Mouse (Mus musculus): Measurements from ENCODE around the gene Olfr1057. TPM values are rescaled to one million over a fixed set of nuclear protein-coding genes. Genes with fewer than 3 reads are reported as not detected.

Olfr1057 gene
- total and polyA plus RNA-seq, 3 experiments = 0.22 TPM; not detected in 2

GRCm38 (mm10) chr2:86350184-86350583, 28.0 kb downstream of the Olfr1057 start, which contains the start of gene Olfr1055:
Gene Olfr1055, minus strand, starts transcription at chr2:86350284.
- no peaks in the 10 kb centered on the region for H3K9me3 ChIP-seq (replicated peaks)
- no peaks in the 10 kb centered on the region for H3K4me1 ChIP-seq (ENCODE audit: insufficient read depth, low read depth, low read length)
- TF ChIP-seq TAL1 (conservative IDR thresholded peaks at IDR 0.05; ENCODE audit: low read depth, low read length) (no peak), GATA1 (IDR thresholded peaks at IDR 0.05; ENCODE audit: borderline replicate concordance, low read length) (no peak), POLR2AphosphoS5 (IDR thresholded peaks at IDR 0.05; ENCODE audit: insufficient replicate concordance, low read depth, low read length) (no peak), CTCF (IDR thresholded peaks at IDR 0.05; ENCODE audit: low read depth, low read length) (no peak), GATA2 (IDR thresholded peaks at IDR 0.05; ENCODE audit: borderline replicate concordance, low read depth, low read length) (no peak)
- ATAC-seq (ENCODE audit: extremely low read depth, insufficient number of reproducible peaks, low FRiP score, poor library complexity, severe bottlenecking) (no peak), DNase-seq (ENCODE audit: low spot score) (no peak)
- no peaks in the 10 kb centered on the region for H3K27me3 ChIP-seq (ENCODE audit: insufficient read depth, low read length)
- H3K36me3 ChIP-seq (replicated peaks) = no peaks in the 10 kb centered on the region
- H3K4me3 ChIP-seq (ENCODE audit: low read depth, low read length) = no peak within 1 kb of the TSS

GRCm38 (mm10) chr2:86335333-86335732, 42.9 kb downstream of the Olfr1057 start, which contains the start of gene Olfr1054:
Gene Olfr1054, minus strand, starts transcription at chr2:86335433.
- DNase-seq (ENCODE audit: low spot score) (no peak), ATAC-seq (ENCODE audit: extremely low read depth, insufficient number of reproducible peaks, low FRiP score, poor library complexity, severe bottlenecking) (no peak)
- Histone ChIP-seq H3K4me3 (ENCODE audit: low read depth, low read length) (no peak within 1 kb of the TSS), H3K36me3 (replicated peaks) (no peaks in the 10 kb centered on the region), H3K27me3 (ENCODE audit: insufficient read depth, low read length) (no peaks in the 10 kb centered on the region), H3K4me1 (ENCODE audit: insufficient read depth, low read depth, low read length) (no peaks in the 10 kb centered on the region), H3K9me3 (replicated peaks) (no peaks in the 10 kb centered on the region)
- TF ChIP-seq GATA2 (IDR thresholded peaks at IDR 0.05; ENCODE audit: borderline replicate concordance, low read depth, low read length) (no peak), GATA1 (IDR thresholded peaks at IDR 0.05; ENCODE audit: borderline replicate concordance, low read length) (no peak), POLR2AphosphoS5 (IDR thresholded peaks at IDR 0.05; ENCODE audit: insufficient replicate concordance, low read depth, low read length) (no peak), TAL1 (conservative IDR thresholded peaks at IDR 0.05; ENCODE audit: low read depth, low read length) (no peak), CTCF (IDR thresholded peaks at IDR 0.05; ENCODE audit: low read depth, low read length) (no peak)

Other genes with a start within 250 kb of the Olfr1057 start
Only the 20 nearest of the 27 such genes appear.
- not detected in 2 replicates for gene Olfr1045, start 175.4 kb downstream of the Olfr1057 start, total RNA-seq (2014; fragmentation: Nextera tagmentation)
- 0.16 and 0.17 TPM in 2 replicates for gene Olfr1045, start 175.4 kb downstream of the Olfr1057 start, total RNA-seq (2017)
- not detected in 2 replicates for gene Olfr1045, start 175.4 kb downstream of the Olfr1057 start, polyA plus RNA-seq (2012)
- gene Olfr1046, start 159.1 kb downstream of the Olfr1057 start, total RNA-seq (2014; fragmentation: Nextera tagmentation) = not detected in 2 replicates
- gene Olfr1046, start 159.1 kb downstream of the Olfr1057 start, total RNA-seq (2017) = 0.16 TPM in 1 of 2 replicates, not detected in the other
- gene Olfr1046, start 159.1 kb downstream of the Olfr1057 start, polyA plus RNA-seq (2012) = not detected in 2 replicates
- not detected in 2 replicates for gene Olfr1047, start 147.0 kb downstream of the Olfr1057 start, total RNA-seq (2014; fragmentation: Nextera tagmentation)
- not detected in 2 replicates for gene Olfr1047, start 147.0 kb downstream of the Olfr1057 start, total RNA-seq (2017)
- gene Olfr1047, start 147.0 kb downstream of the Olfr1057 start, polyA plus RNA-seq (2012) = not detected in 2 replicates
- not detected in 2 replicates for gene Olfr1048, start 138.1 kb downstream of the Olfr1057 start, total RNA-seq (2014; fragmentation: Nextera tagmentation)
- gene Olfr1048, start 138.1 kb downstream of the Olfr1057 start, total RNA-seq (2017) = 0.06 and 0.27 TPM in 2 replicates
- gene Olfr1048, start 138.1 kb downstream of the Olfr1057 start, polyA plus RNA-seq (2012) = not detected in 2 replicates
- gene Olfr1049, start 120.1 kb downstream of the Olfr1057 start, total RNA-seq (2014; fragmentation: Nextera tagmentation) = not detected in 2 replicates
- gene Olfr1049, start 120.1 kb downstream of the Olfr1057 start, total RNA-seq (2017) = not detected in 2 replicates
- gene Olfr1049, start 120.1 kb downstream of the Olfr1057 start, polyA plus RNA-seq (2012) = not detected in 2 replicates
- gene Olfr1051, start 99.3 kb downstream of the Olfr1057 start, total RNA-seq (2014; fragmentation: Nextera tagmentation) = not detected in 2 replicates
- gene Olfr1051, start 99.3 kb downstream of the Olfr1057 start, total RNA-seq (2017) = not detected in 2 replicates
- not detected in 2 replicates for gene Olfr1051, start 99.3 kb downstream of the Olfr1057 start, polyA plus RNA-seq (2012)
- not detected in 2 replicates for gene Olfr1052, start 85.9 kb downstream of the Olfr1057 start, total RNA-seq (2014; fragmentation: Nextera tagmentation)
- gene Olfr1052, start 85.9 kb downstream of the Olfr1057 start, total RNA-seq (2017) = 0.11 and 0.12 TPM in 2 replicates
- not detected in 2 replicates for gene Olfr1052, start 85.9 kb downstream of the Olfr1057 start, polyA plus RNA-seq (2012)
- not detected in 2 replicates for gene Olfr1053, start 63.1 kb downstream of the Olfr1057 start, total RNA-seq (2014; fragmentation: Nextera tagmentation)
- not detected in 2 replicates for gene Olfr1053, start 63.1 kb downstream of the Olfr1057 start, total RNA-seq (2017)
- not detected in 2 replicates for gene Olfr1053, start 63.1 kb downstream of the Olfr1057 start, polyA plus RNA-seq (2012)
- not detected in 2 replicates for gene Olfr1054, start 43.0 kb downstream of the Olfr1057 start, total RNA-seq (2014; fragmentation: Nextera tagmentation)
- not detected in 2 replicates for gene Olfr1054, start 43.0 kb downstream of the Olfr1057 start, total RNA-seq (2017)
- not detected in 2 replicates for gene Olfr1054, start 43.0 kb downstream of the Olfr1057 start, polyA plus RNA-seq (2012)
- not detected in 2 replicates for gene Olfr1055, start 28.1 kb downstream of the Olfr1057 start, total RNA-seq (2014; fragmentation: Nextera tagmentation)
- not detected in 2 replicates for gene Olfr1055, start 28.1 kb downstream of the Olfr1057 start, total RNA-seq (2017)
- not detected in 2 replicates for gene Olfr1055, start 28.1 kb downstream of the Olfr1057 start, polyA plus RNA-seq (2012)
- gene Olfr1056, start 15.9 kb downstream of the Olfr1057 start, total RNA-seq (2014; fragmentation: Nextera tagmentation) = not detected in 2 replicates
- 0.12 and 0.60 TPM in 2 replicates for gene Olfr1056, start 15.9 kb downstream of the Olfr1057 start, total RNA-seq (2017)
- not detected in 2 replicates for gene Olfr1056, start 15.9 kb downstream of the Olfr1057 start, polyA plus RNA-seq (2012)
- gene Olfr1058, start 10.2 kb upstream of the Olfr1057 start, total RNA-seq (2014; fragmentation: Nextera tagmentation) = not detected in 2 replicates
- not detected in 2 replicates for gene Olfr1058, start 10.2 kb upstream of the Olfr1057 start, total RNA-seq (2017)
- not detected in 2 replicates for gene Olfr1058, start 10.2 kb upstream of the Olfr1057 start, polyA plus RNA-seq (2012)
- gene Olfr1061, start 35.7 kb upstream of the Olfr1057 start, total RNA-seq (2014; fragmentation: Nextera tagmentation) = not detected in 2 replicates
- not detected in 2 replicates for gene Olfr1061, start 35.7 kb upstream of the Olfr1057 start, total RNA-seq (2017)
- not detected in 2 replicates for gene Olfr1061, start 35.7 kb upstream of the Olfr1057 start, polyA plus RNA-seq (2012)
- gene Olfr1062, start 48.4 kb upstream of the Olfr1057 start, total RNA-seq (2014; fragmentation: Nextera tagmentation) = not detected in 2 replicates
- gene Olfr1062, start 48.4 kb upstream of the Olfr1057 start, total RNA-seq (2017) = 0.05 TPM in 1 of 2 replicates, not detected in the other
- not detected in 2 replicates for gene Olfr1062, start 48.4 kb upstream of the Olfr1057 start, polyA plus RNA-seq (2012)
- not detected in 2 replicates for gene Olfr1065, start 72.2 kb upstream of the Olfr1057 start, total RNA-seq (2014; fragmentation: Nextera tagmentation)
- 0.11 TPM in 1 of 2 replicates, not detected in the other for gene Olfr1065, start 72.2 kb upstream of the Olfr1057 start, total RNA-seq (2017)
- not detected in 2 replicates for gene Olfr1065, start 72.2 kb upstream of the Olfr1057 start, polyA plus RNA-seq (2012)
- not detected in 2 replicates for gene Olfr1066, start 77.9 kb upstream of the Olfr1057 start, total RNA-seq (2014; fragmentation: Nextera tagmentation)
- gene Olfr1066, start 77.9 kb upstream of the Olfr1057 start, total RNA-seq (2017) = 0.49 TPM in 1 of 2 replicates, not detected in the other
- not detected in 2 replicates for gene Olfr1066, start 77.9 kb upstream of the Olfr1057 start, polyA plus RNA-seq (2012)
- gene Olfr228, start 109.0 kb upstream of the Olfr1057 start, total RNA-seq (2014; fragmentation: Nextera tagmentation) = not detected in 2 replicates
- not detected in 2 replicates for gene Olfr228, start 109.0 kb upstream of the Olfr1057 start, total RNA-seq (2017)
- gene Olfr228, start 109.0 kb upstream of the Olfr1057 start, polyA plus RNA-seq (2012) = not detected in 2 replicates
- not detected in 2 replicates for gene Olfr1076, start 130.1 kb upstream of the Olfr1057 start, total RNA-seq (2014; fragmentation: Nextera tagmentation)
- not detected in 2 replicates for gene Olfr1076, start 130.1 kb upstream of the Olfr1057 start, total RNA-seq (2017)
- not detected in 2 replicates for gene Olfr1076, start 130.1 kb upstream of the Olfr1057 start, polyA plus RNA-seq (2012)
- not detected in 2 replicates for gene Olfr1079, start 164.1 kb upstream of the Olfr1057 start, total RNA-seq (2014; fragmentation: Nextera tagmentation)
- gene Olfr1079, start 164.1 kb upstream of the Olfr1057 start, total RNA-seq (2017) = not detected in 2 replicates
- gene Olfr1079, start 164.1 kb upstream of the Olfr1057 start, polyA plus RNA-seq (2012) = not detected in 2 replicates
- not detected in 2 replicates for gene Olfr1080, start 179.8 kb upstream of the Olfr1057 start, total RNA-seq (2014; fragmentation: Nextera tagmentation)
- gene Olfr1080, start 179.8 kb upstream of the Olfr1057 start, total RNA-seq (2017) = not detected in 2 replicates
- gene Olfr1080, start 179.8 kb upstream of the Olfr1057 start, polyA plus RNA-seq (2012) = not detected in 2 replicates

All from G1E (cell line).